Mouse (Mus musculus): ENCODE measurements at regions not wholly inside any gene's neighbourhood (a gene's known extent, or its start where the extent isn't known, plus 50 kb on each side); places are given as distances from the start of the nearest gene placed in this dataset.
A peak's percentile ranks its signal among the peaks of the same experiment; 100 is the strongest.

DNA sequence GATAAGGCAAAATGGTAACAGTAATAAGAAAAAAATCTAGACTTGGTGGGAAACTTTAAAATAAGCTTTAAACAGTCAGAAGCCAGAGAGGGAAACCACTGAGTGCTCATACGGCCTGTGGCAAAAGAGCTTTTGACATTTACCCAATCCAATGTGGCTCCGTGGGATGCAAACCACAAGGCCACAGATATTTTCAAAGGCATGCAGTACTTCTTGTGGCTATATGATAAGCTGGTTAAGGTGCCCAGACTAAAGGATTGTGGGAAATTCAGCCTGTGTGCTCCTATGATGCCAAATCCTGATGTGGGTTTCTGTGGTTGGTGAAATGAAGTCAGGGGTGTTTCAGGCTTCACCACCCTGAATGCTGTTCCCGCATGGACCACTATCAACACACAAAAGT lies 355.8 kb downstream of the Sorl1 start:
- DNase-seq (ENCODE audit: low spot score in 2 of 2), result no peak

GRCm38 (mm10) chr9:41766533-41766920 lies 357.6 kb downstream of the Sorl1 start:
- DNase-seq (ENCODE audit: low spot score in 2 of 2), result peak; percentile 25 to 31

DNA sequence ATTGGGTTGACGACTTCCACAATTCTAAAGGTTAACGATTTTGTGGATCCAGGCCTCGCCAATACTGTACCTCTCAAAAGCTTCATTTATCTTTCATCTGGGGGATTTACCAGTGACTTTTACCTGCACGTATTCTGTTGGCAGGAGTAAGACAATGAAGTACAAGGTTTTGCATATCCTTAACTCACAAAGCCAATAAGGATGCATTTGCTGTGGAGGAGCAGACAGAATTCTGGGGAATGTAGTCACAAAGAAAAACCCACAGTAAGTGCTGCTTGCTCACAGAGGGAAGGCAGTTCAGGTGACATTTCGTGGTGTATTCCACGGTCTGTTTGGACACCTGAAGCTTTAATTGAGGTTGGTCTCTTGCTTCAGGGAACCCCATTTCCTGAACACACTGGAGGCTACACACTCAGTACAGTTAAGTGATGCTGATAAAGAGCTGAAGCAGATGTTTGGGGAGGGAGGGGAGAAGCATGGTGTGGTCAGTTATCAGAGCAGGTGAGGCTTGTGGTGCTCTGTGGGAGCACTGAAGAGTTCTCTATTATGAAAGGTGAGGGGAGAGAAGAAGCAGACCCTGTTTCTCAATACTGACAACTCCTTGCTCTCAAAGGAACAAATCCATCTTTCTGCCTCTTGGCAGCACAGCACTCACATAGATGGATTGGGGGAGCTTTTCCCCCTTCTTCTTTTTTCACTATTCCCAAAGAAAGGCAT lies 358.1 kb downstream of the Sorl1 start:
- no peak for DNase-seq (ENCODE audit: low spot score in 2 of 2)

- DNase-seq (ENCODE audit: low spot score in 2 of 2), result no peak
Observed at GRCm38 (mm10) chr9:41761050-41761576, 363.0 kb downstream of the Sorl1 start.

- no peak for DNase-seq (ENCODE audit: low spot score in 2 of 2)
Observed at GRCm38 (mm10) chr9:41754434-41755002, 369.6 kb downstream of the Sorl1 start.

GRCm38 (mm10) chr9:41745979-41746647 lies 378.0 kb downstream of the Sorl1 start:
- DNase-seq (ENCODE audit: low spot score in 2 of 2), result no peak

- no peak for DNase-seq (ENCODE audit: low spot score in 2 of 2)
Observed at GRCm38 (mm10) chr9:41741500-41741899, 382.6 kb downstream of the Sorl1 start.

- no peak for DNase-seq (ENCODE audit: low spot score in 2 of 2)
Observed at GRCm38 (mm10) chr9:41740536-41740935, 383.6 kb downstream of the Sorl1 start.

GRCm38 (mm10) chr9:41737671-41738070 lies 386.4 kb downstream of the Sorl1 start:
- DNase-seq (ENCODE audit: low spot score in 2 of 2), result no peak

DNA sequence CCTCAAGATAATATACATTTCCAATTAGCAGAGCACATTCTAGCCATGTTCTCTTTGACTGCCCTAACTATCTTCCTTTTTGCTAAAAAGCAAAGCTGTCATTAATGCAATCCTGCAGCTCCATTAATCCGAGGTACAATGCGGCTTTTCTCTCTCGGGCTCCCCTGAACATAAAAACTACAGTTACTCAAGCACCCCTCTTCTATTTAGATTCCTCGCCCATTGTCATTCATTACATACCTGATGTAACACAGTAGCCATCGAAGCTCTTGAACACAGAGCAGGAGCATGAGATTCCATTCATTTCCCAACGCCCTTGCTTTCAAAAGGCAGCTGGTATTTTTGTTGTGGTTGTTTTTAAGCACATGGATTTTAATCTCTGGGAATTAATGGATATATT lies 387.2 kb downstream of the Sorl1 start:
- DNase-seq (ENCODE audit: low spot score in 2 of 2), result no peak

GRCm38 (mm10) chr9:41736234-41736859 lies 387.8 kb downstream of the Sorl1 start:
- no peak for DNase-seq (ENCODE audit: low spot score in 2 of 2)

GRCm38 (mm10) chr9:41735448-41736233 lies 388.5 kb downstream of the Sorl1 start:
- peak; percentile 68 to 73 for DNase-seq (ENCODE audit: low spot score in 2 of 2)

GRCm38 (mm10) chr9:41734925-41735447 lies 389.1 kb downstream of the Sorl1 start:
- DNase-seq (ENCODE audit: low spot score in 2 of 2), result no peak

DNA sequence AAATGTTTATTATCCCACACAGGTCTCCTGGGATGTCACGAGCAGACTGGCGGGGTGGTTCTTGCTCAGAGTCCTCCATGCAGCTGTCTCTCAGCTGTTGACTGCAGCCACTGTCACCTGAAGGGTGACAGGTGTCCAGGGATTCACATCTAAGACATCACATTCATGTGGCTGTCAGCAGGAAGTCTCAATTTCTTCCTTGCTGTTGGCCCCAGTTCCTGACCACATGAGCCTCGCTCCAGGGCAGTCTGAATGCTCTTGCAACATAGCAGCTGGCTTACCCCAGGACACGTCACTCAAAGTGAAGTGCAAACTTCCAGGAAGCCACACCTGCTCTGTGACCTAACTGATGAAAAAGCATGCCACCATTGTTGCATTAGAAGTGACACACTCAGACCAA lies 402.5 kb downstream of the Sorl1 start:
- no peak for DNase-seq (ENCODE audit: low spot score in 2 of 2)

DNA sequence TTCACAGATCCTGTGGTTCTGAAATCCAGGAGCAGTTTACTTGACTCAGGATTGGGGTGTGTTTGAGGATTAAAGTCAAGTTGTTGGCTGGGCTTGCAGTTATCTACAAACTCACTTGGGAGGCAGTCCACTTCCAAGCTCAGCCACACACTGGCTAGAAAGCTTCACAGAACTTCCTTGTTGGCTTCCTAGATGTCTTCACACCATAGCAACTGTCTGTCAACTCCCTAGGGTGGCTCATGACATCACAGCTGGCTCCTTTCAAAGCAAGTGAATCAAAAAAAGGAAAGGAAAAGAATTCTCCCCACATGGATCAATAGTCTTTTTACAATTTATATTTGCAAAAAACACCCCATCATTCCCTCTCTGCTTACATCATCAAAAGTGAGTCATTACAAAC lies 408.9 kb downstream of the Sorl1 start:
- DNase-seq (ENCODE audit: low spot score in 2 of 2), result no peak

DNA sequence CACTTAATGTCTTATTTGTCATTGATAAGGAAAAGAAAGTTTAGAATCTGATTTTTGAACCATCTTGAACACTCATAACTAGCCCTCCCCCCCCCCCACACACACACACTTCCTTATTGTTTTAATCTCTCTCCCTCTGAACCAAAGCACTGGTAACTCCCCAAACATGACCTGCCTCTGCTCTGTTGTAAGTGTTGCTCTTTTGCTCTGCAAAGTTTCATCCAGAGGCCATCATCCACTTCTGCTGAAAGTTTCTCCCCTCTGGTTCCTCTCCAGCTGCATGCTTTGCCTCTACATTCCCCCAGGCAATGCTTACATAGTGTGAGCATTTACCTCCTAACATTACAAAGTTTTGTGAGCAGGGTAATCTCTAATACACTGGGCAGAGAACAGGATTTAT lies 418.1 kb downstream of the Sorl1 start:
- DNase-seq (ENCODE audit: low spot score in 2 of 2), result no peak

DNA sequence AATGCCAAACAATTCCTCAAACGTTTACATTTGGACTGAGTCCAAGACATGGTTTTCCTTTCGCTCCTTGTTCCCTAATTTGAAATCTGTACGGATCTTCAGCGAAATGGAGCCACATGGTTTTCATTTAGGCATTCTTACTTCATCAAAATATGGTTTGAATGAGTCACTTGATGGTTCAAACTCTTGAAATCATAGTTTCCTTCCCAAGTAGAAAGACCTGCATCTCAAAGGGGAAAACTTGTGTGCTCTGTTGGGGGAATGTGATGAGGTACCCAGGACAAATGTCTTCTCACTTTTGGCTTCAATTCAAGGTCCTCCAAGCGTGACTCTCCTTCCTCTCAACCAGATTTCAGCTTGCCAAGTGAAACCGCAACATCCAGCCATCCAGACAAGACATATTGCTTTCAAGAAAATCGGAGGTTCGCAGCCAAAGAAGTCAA lies 418.6 kb downstream of the Sorl1 start:
- DNase-seq (ENCODE audit: low spot score in 2 of 2), result no peak

DNA sequence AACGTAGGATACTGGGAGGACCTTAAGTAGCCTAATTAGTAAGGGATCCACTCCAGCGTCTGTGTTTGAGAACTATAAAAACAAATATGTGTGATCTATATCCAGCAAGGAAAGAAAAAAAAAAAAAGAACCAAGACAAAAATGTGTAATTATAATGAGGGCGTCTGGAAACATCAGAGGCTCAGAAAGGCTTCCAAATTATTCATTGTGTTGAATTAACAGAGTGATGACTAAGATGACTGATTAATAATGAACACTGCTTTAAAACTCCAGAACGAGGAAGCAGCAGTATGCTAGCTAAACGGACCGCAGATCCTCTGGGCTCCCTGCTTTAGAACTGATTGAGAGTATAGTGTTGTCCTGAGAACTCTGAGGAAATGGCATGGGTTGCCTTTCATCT lies 421.0 kb downstream of the Sorl1 start:
- no peak for DNase-seq (ENCODE audit: low spot score in 2 of 2)

DNA sequence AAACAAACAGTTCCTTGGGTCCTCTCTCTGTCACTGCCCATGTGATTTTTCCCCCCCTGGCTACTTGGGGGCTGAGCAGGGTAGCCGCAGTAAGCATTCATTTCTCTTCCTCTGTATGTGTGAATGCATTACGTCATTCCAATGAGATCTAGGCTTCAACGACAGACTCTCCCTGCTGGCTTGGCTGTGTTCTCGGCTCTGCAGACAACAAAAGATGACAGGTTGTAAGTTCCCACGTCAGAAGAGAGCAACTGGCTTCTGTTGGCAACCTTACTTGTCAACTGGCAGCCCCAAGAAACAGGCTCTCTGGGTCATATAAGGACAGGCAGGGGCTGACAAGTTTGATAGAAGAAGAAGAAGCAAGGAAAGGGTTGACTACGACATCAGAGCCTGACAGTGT lies 423.4 kb downstream of the Sorl1 start:
- DNase-seq (ENCODE audit: low spot score in 2 of 2), result peak in 1 of 2 experiments; percentile 2

GRCm38 (mm10) chr9:41699031-41699430 lies 425.1 kb downstream of the Sorl1 start:
- DNase-seq (ENCODE audit: low spot score in 2 of 2), result no peak

Data from right cerebral cortex, postnatal 36 days (tissue).